Mouse (Mus musculus): ENCODE results near the gene Osbpl3. TPM values are rescaled to one million over a fixed set of nuclear protein-coding genes. Genes with fewer than 3 reads are reported as not detected.

Gene Osbpl3
- total RNA-seq, 2 experiments from 2014 or later, result 7.1 to 7.3 TPM

GRCm38 (mm10) chr6:50329380-50329779 is 126.6 kb downstream of the Osbpl3 start:
- no peak for DNase-seq

GRCm38 (mm10) chr6:50328901-50329300 is 127.1 kb downstream of the Osbpl3 start:
- DNase-seq, result peak; percentile 15

GRCm38 (mm10) chr6:50326192-50326591 is 129.8 kb downstream of the Osbpl3 start:
- no peak for DNase-seq

- no peak for DNase-seq
Measured at GRCm38 (mm10) chr6:50325485-50325884, 130.5 kb downstream of the Osbpl3 start.

- DNase-seq, result no peak
Measured at GRCm38 (mm10) chr6:50322631-50323030, 133.4 kb downstream of the Osbpl3 start.

GRCm38 (mm10) chr6:50321739-50322138 is 134.3 kb downstream of the Osbpl3 start:
- DNase-seq, result no peak

GRCm38 (mm10) chr6:50318590-50319172 is 137.3 kb downstream of the Osbpl3 start:
- DNase-seq, result no peak

- no peak for DNase-seq
Measured at GRCm38 (mm10) chr6:50318150-50318549, 137.9 kb downstream of the Osbpl3 start.

- no peak for DNase-seq
Measured at GRCm38 (mm10) chr6:50316795-50317505, 139.1 kb downstream of the Osbpl3 start.

- no peak for DNase-seq
Measured at GRCm38 (mm10) chr6:50314406-50315071, 141.5 kb downstream of the Osbpl3 start.

GRCm38 (mm10) chr6:50312647-50313046 is 143.4 kb downstream of the Osbpl3 start:
- peak; percentile 74 for DNase-seq

GRCm38 (mm10) chr6:50309019-50309418 is 147.0 kb downstream of the Osbpl3 start:
- DNase-seq, result peak; percentile 25

GRCm38 (mm10) chr6:50306625-50307024 is 149.4 kb downstream of the Osbpl3 start:
- no peak for DNase-seq

- peak; percentile 83 for DNase-seq
Measured at GRCm38 (mm10) chr6:50304949-50305491, 151.0 kb downstream of the Osbpl3 start.

GRCm38 (mm10) chr6:50301121-50301520 is 154.9 kb downstream of the Osbpl3 start:
- no peak for DNase-seq

- no peak for DNase-seq
Measured at GRCm38 (mm10) chr6:50300622-50301021, 155.4 kb downstream of the Osbpl3 start.

- DNase-seq, result no peak
Measured at GRCm38 (mm10) chr6:50299071-50299470, 156.9 kb downstream of the Osbpl3 start.

GRCm38 (mm10) chr6:50297671-50298070 is 158.3 kb downstream of the Osbpl3 start:
- DNase-seq, result no peak

- DNase-seq, result no peak
Measured at GRCm38 (mm10) chr6:50295136-50295535, 160.9 kb downstream of the Osbpl3 start.

- peak; percentile 62 for DNase-seq
Measured at GRCm38 (mm10) chr6:50294128-50294527, 161.9 kb downstream of the Osbpl3 start.

- no peak for DNase-seq
Measured at GRCm38 (mm10) chr6:50291650-50292049, 164.4 kb downstream of the Osbpl3 start.

- no peak for DNase-seq
Measured at GRCm38 (mm10) chr6:50286881-50287280, 169.1 kb downstream of the Osbpl3 start.

GRCm38 (mm10) chr6:50279642-50280041 is 176.4 kb downstream of the Osbpl3 start:
- DNase-seq, result no peak
